Mouse (Mus musculus): Measurements from ENCODE around the gene Krt16. TPM values are rescaled to one million over a fixed set of nuclear protein-coding genes. Genes with fewer than 3 reads are reported as not detected.

Gene Krt16
- total and polyA plus RNA-seq, 3 experiments: not detected

GRCm38 (mm10) chr11:100221741-100222140, 27.0 kb downstream of the Krt16 start:
- no peaks in the 10 kb centered on the region for H3K9me3 ChIP-seq (replicated peaks; ENCODE audit: insufficient read depth, low read length)
- DNase-seq (ENCODE audit: low read depth, low spot score): no peak
- no peaks in the 10 kb centered on the region for H3K79me2 ChIP-seq (ENCODE audit: control insufficient read depth, insufficient read depth, low read length, poor library complexity)
- H3K27ac ChIP-seq (ENCODE audit: control insufficient read depth, low read depth, low read length): no peak overlapping the region
- no peak overlapping the region for H3K4me3 ChIP-seq (ENCODE audit: control insufficient read depth in 1 of 2, insufficient read depth in 1 of 2, low read depth in 2 of 2, low read length in 2 of 2)
- H3K9ac ChIP-seq (ENCODE audit: control insufficient read depth, low read depth, low read length, poor library complexity, severe bottlenecking): no peak overlapping the region
- H3K27me3 ChIP-seq (ENCODE audit: control insufficient read depth in 1 of 2, insufficient read depth in 2 of 2, low read length in 2 of 2): no peaks in the 10 kb centered on the region
- H3K36me3 ChIP-seq (ENCODE audit: control insufficient read depth in 1 of 2, insufficient read depth in 2 of 2, low read length in 2 of 2): no peaks in the 10 kb centered on the region
- TF ChIP-seq ETS1 (IDR thresholded peaks at IDR 0.05; ENCODE audit: low read depth, low read length) (no peak), MEF2A (IDR thresholded peaks at IDR 0.05; ENCODE audit: extremely low read depth, insufficient replicate concordance, low read depth, low read length, poor library complexity, severe bottlenecking) (no peak), MYC (IDR thresholded peaks at IDR 0.05; ENCODE audit: low read depth, low read length) (no peak), TCF12 (IDR thresholded peaks at IDR 0.05; ENCODE audit: low read depth, low read length) (no peak), POLR2AphosphoS5 (IDR thresholded peaks at IDR 0.05; ENCODE audit: borderline replicate concordance, low read depth, low read length) (no peak), ZMIZ1 (IDR thresholded peaks at IDR 0.05; ENCODE audit: low read depth, low read length) (no peak), GABPA (IDR thresholded peaks at IDR 0.05; ENCODE audit: low read depth, low read length) (no peak), MAX (IDR thresholded peaks at IDR 0.05; ENCODE audit: low read length) (no peak), RCOR1 (IDR thresholded peaks at IDR 0.05; ENCODE audit: low read depth, low read length) (no peak), JUND (IDR thresholded peaks at IDR 0.05; ENCODE audit: low read depth, low read length) (no peak), BHLHE40 (IDR thresholded peaks at IDR 0.05; ENCODE audit: borderline replicate concordance, low read depth, low read length) (no peak)
- no peaks in the 10 kb centered on the region for H3K4me1 ChIP-seq (ENCODE audit: control insufficient read depth in 1 of 2, insufficient read depth in 2 of 2, low read length in 2 of 2)

DNA sequence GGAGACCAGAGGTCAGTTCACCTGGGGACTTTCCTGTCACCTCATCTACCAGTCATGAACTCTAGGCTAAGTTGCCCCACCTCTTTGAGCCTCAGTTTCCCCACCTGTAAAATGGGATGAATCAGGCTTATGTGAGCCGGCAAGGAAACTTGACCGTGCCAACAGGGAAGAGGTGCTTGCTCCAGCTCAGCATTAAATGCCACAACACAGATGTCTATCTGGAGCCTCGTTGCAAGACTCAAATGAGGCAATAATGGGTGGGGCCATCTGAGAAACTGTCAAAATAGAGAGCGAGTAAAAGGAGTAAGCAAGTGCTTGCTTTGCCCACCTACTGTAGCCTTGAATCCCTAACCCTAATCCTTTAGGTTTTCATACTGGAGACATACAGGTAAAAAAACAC, 29.4 kb downstream of the Krt16 start:
- H3K27me3 ChIP-seq (ENCODE audit: control insufficient read depth in 1 of 2, insufficient read depth in 2 of 2, low read length in 2 of 2): no peaks in the 10 kb centered on the region
- H3K4me3 ChIP-seq (ENCODE audit: control insufficient read depth in 1 of 2, insufficient read depth in 1 of 2, low read depth in 2 of 2, low read length in 2 of 2): no peak overlapping the region
- no peak overlapping the region for H3K9ac ChIP-seq (ENCODE audit: control insufficient read depth, low read depth, low read length, poor library complexity, severe bottlenecking)
- TF ChIP-seq ETS1 (IDR thresholded peaks at IDR 0.05; ENCODE audit: low read depth, low read length) (no peak), TCF12 (IDR thresholded peaks at IDR 0.05; ENCODE audit: low read depth, low read length) (no peak), JUND (IDR thresholded peaks at IDR 0.05; ENCODE audit: low read depth, low read length) (no peak), EP300 (IDR thresholded peaks at IDR 0.05; ENCODE audit: low read depth in 1 of 2, low read length in 2 of 2) (no peak), CTCF (IDR thresholded peaks at IDR 0.05 in 2 of 3, conservative IDR thresholded peaks at IDR 0.05 in 1 of 3; ENCODE audit: control insufficient read depth in 1 of 3, insufficient read depth in 1 of 3, low read depth in 2 of 3, low read length in 3 of 3, poor library complexity in 1 of 3, severe bottlenecking in 1 of 3) (no peak), POLR2AphosphoS2 (IDR thresholded peaks at IDR 0.05; ENCODE audit: low read length) (no peak), CHD2 (IDR thresholded peaks at IDR 0.05; ENCODE audit: low read length) (no peak), USF1 (IDR thresholded peaks at IDR 0.05; ENCODE audit: low read depth, low read length) (no peak), E2F4 (IDR thresholded peaks at IDR 0.05; ENCODE audit: borderline replicate concordance, low read depth, low read length) (no peak), POLR2AphosphoS5 (IDR thresholded peaks at IDR 0.05; ENCODE audit: borderline replicate concordance, low read depth, low read length) (no peak), GATA1 (IDR thresholded peaks at IDR 0.05; ENCODE audit: low read depth, low read length) (no peak), GABPA (IDR thresholded peaks at IDR 0.05; ENCODE audit: low read depth, low read length) (no peak)
- DNase-seq (ENCODE audit: low read depth, low spot score): no peak
- H3K27ac ChIP-seq (ENCODE audit: control insufficient read depth, low read depth, low read length): no peak overlapping the region
- no peaks in the 10 kb centered on the region for H3K9me3 ChIP-seq (replicated peaks; ENCODE audit: insufficient read depth, low read length)
- no peaks in the 10 kb centered on the region for H3K79me2 ChIP-seq (ENCODE audit: control insufficient read depth, insufficient read depth, low read length, poor library complexity)
- H3K36me3 ChIP-seq (ENCODE audit: control insufficient read depth in 1 of 2, insufficient read depth in 2 of 2, low read length in 2 of 2): no peaks in the 10 kb centered on the region
- no peaks in the 10 kb centered on the region for H3K4me1 ChIP-seq (ENCODE audit: control insufficient read depth in 1 of 2, insufficient read depth in 2 of 2, low read length in 2 of 2)
